Mouse (Mus musculus): ENCODE data around the gene Cmklr1.

Gene Cmklr1

GRCm38 (mm10) chr5:113625068-113625467 is 25.2 kb downstream of the Cmklr1 start:
- no peak for DNase-seq (ENCODE audit: extremely low spot score, low read depth, low spot score)

GRCm38 (mm10) chr5:113623052-113623451 is 27.2 kb downstream of the Cmklr1 start:
- no peak for DNase-seq (ENCODE audit: extremely low spot score, low read depth, low spot score)

GRCm38 (mm10) chr5:113620999-113621398 is 29.2 kb downstream of the Cmklr1 start:
- no peak for DNase-seq (ENCODE audit: extremely low spot score, low read depth, low spot score)

- DNase-seq (ENCODE audit: extremely low spot score, low read depth, low spot score), result no peak
Observed at GRCm38 (mm10) chr5:113620130-113620716, 30.0 kb downstream of the Cmklr1 start.

- no peak for DNase-seq (ENCODE audit: extremely low spot score, low read depth, low spot score)
Observed at GRCm38 (mm10) chr5:113619151-113619550, 31.1 kb downstream of the Cmklr1 start.

GRCm38 (mm10) chr5:113618716-113619115 is 31.5 kb downstream of the Cmklr1 start:
- DNase-seq (ENCODE audit: extremely low spot score, low read depth, low spot score), result no peak

GRCm38 (mm10) chr5:113611771-113612233 is 38.4 kb downstream of the Cmklr1 start:
- no peak for DNase-seq (ENCODE audit: extremely low spot score, low read depth, low spot score)

GRCm38 (mm10) chr5:113611131-113611530 is 39.1 kb downstream of the Cmklr1 start:
- no peak for DNase-seq (ENCODE audit: extremely low spot score, low read depth, low spot score)

GRCm38 (mm10) chr5:113610490-113610889 is 39.7 kb downstream of the Cmklr1 start:
- DNase-seq (ENCODE audit: extremely low spot score, low read depth, low spot score), result no peak

GRCm38 (mm10) chr5:113609891-113610290 is 40.3 kb downstream of the Cmklr1 start:
- DNase-seq (ENCODE audit: extremely low spot score, low read depth, low spot score), result no peak

- DNase-seq (ENCODE audit: extremely low spot score, low read depth, low spot score), result no peak
Observed at GRCm38 (mm10) chr5:113608511-113608910, 41.7 kb downstream of the Cmklr1 start.

- no peak for DNase-seq (ENCODE audit: extremely low spot score, low read depth, low spot score)
Observed at GRCm38 (mm10) chr5:113607941-113608431, 42.2 kb downstream of the Cmklr1 start.

GRCm38 (mm10) chr5:113606961-113607785 is 43.1 kb downstream of the Cmklr1 start:
- no peak for DNase-seq (ENCODE audit: extremely low spot score, low read depth, low spot score)

- no peak for DNase-seq (ENCODE audit: extremely low spot score, low read depth, low spot score)
Observed at GRCm38 (mm10) chr5:113606121-113606520, 44.1 kb downstream of the Cmklr1 start.

- DNase-seq (ENCODE audit: extremely low spot score, low read depth, low spot score), result no peak
Observed at GRCm38 (mm10) chr5:113604758-113605157, 45.5 kb downstream of the Cmklr1 start.

GRCm38 (mm10) chr5:113603471-113603870 is 46.8 kb downstream of the Cmklr1 start:
- DNase-seq (ENCODE audit: extremely low spot score, low read depth, low spot score), result no peak

GRCm38 (mm10) chr5:113600803-113601202 is 49.4 kb downstream of the Cmklr1 start:
- no peak for DNase-seq (ENCODE audit: extremely low spot score, low read depth, low spot score)

- no peak for DNase-seq (ENCODE audit: extremely low spot score, low read depth, low spot score)
Observed at GRCm38 (mm10) chr5:113600181-113600580, 50.0 kb downstream of the Cmklr1 start.

- DNase-seq (ENCODE audit: extremely low spot score, low read depth, low spot score), result no peak
Observed at GRCm38 (mm10) chr5:113596780-113597353, 53.4 kb downstream of the Cmklr1 start.

- no peak for DNase-seq (ENCODE audit: extremely low spot score, low read depth, low spot score)
Observed at GRCm38 (mm10) chr5:113596252-113596651, 54.0 kb downstream of the Cmklr1 start.

- no peak for DNase-seq (ENCODE audit: extremely low spot score, low read depth, low spot score)
Observed at GRCm38 (mm10) chr5:113593911-113594705, 56.1 kb downstream of the Cmklr1 start.

All from hindlimb bud, embryonic 11.5 days (tissue).